Mouse (Mus musculus): Measurements from ENCODE around the gene Dab2ip.

DNA sequence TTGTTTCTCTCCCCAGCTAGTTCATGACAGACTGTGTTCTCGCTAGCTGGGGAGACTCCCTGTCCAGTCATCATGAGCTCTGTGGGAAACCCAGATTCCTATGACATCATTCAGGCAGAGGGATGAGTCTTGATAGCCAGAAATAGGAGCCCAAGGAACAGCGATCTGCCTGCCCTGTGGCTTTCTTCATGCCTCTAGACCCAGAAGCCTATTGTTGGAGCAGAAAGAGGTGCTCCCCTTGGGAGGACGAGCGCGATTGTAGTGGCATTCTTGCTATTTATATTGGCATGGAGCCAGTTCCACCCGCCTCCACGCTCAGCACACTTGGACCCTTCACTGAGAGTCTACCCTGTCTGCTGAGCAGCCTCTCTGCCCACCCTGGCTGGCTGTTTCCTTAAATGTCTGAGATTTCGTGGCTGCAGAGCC, 156.7 kb downstream of the Dab2ip start:
- TF ChIP-seq E2F4 (IDR thresholded peaks at IDR 0.05; ENCODE audit: insufficient replicate concordance, low read depth, low read length) (no peak), MAX (IDR thresholded peaks at IDR 0.05; ENCODE audit: low read length) (no peak), KAT2A (IDR thresholded peaks at IDR 0.05; ENCODE audit: insufficient replicate concordance, low read length) (no peak), POLR2A (IDR thresholded peaks at IDR 0.05; ENCODE audit: low read depth, low read length) (no peak), ETS1 (conservative IDR thresholded peaks at IDR 0.05; ENCODE audit: low read depth, low read length) (no peak), MEF2A (IDR thresholded peaks at IDR 0.05; ENCODE audit: borderline replicate concordance, low read depth, low read length) (no peak), MAFK (IDR thresholded peaks at IDR 0.05; ENCODE audit: insufficient replicate concordance, low read length) (no peak), UBTF (IDR thresholded peaks at IDR 0.05; ENCODE audit: low read depth, low read length) (no peak), CTCF (conservative IDR thresholded peaks at IDR 0.05 in 1 of 2, IDR thresholded peaks at IDR 0.05 in 1 of 2; ENCODE audit: low read depth in 2 of 2, low read length in 2 of 2) (no peak), MXI1 (IDR thresholded peaks at IDR 0.05; ENCODE audit: low read depth, low read length) (no peak)
